Mouse (Mus musculus): Measurements from ENCODE around the gene Fkbp4.
"Not testable (repeated sequence)": the region's sequence is repeated elsewhere in the genome, so short reads cannot be mapped to it uniquely, and the experiment has no call there.

Fkbp4 gene

DNA sequence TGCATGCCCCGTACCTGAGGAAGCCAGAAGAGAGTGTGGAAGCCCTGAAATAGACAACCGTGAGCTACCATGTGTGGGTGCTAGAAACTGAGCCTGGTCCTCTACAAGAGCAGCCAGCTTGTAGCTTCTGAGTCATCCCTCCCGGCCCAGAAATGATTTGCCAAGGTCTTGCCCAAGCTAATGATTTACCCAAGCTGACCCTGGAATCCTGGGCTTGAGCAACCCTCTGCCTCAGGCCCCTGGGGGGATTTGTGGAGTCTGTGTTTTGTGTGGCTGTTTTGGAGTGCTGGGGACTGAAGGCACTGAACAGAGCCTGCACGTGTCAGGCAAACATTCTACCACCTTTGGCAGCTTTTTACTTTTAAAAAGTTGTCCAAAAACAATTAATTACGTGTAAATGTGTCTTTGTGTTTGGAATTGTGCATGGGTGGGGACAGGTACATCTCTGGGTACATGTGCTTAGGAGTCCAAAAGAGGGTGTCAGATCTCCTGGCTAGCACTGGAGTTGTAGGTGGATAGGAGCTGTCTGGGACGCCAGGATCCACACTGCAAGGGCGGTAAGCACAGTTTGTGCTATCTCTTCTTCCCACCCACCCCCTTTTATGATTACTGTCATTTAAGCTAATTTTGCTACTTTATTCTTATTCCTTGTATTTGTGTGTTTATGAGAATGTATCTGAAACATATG lies 40.8 kb downstream of the Fkbp4 start:
- no peak for DNase-seq (ENCODE audit: low spot score in 2 of 2)

DNA sequence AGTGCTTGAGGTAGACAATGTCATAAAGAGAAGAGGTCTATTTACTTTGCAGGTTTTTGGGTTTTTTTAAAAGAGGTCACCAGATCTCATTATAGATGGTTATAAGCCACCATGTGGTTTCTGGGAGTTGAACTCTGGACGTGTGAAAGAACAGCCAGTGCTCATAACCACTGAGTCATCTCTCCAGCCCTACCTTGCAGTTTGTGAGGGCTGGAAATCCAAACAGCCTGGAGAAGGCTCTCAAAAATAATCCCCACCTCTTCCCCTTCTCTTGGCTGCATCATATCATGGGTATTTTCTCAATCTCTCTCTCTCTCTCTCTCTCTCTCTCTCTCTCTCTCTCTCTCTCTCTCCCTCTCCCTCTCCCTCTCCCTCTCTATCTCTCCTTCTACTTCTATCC lies 47.8 kb downstream of the Fkbp4 start:
- no peak for DNase-seq (ENCODE audit: low spot score in 2 of 2)

DNA sequence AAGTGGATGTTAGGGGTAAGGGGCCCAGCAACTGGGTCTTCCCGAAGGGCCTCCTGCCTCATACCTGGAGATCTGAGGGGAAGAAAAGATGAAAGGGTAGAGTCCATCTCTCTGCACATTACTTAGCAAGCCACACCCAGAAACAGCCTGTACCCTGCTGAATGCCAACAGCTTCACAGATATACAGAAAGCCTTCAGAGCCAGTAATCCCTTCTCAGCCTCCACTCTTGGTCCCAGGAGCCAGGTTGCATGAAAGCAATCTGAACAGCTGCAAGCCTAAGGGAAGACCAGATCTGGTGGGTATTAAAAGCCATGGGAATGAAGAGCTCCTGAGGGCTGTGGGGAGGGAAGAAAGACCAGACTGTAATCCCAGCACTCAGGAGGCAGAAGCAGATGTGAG lies 49.3 kb downstream of the Fkbp4 start:
- no peak for DNase-seq (ENCODE audit: low spot score in 2 of 2)

DNA sequence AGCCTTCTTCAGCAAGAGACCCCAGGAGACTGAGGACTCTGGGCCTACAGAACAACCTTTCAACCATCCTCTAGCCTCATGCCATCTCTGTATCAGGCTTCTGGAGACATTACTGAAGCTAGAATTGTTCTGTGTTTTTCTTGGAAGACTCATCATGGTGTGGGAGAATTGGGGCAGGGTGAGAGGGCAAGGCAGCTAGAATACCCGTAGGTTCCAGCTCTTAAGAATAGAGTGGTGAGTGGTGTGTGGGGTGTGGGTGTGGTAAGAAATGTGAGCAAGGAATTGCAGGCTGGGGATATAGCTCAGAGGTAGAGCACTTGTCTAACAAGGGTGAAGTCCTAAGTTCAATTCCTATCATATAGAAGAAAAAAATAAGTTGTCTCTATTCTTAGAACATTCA lies 53.5 kb downstream of the Fkbp4 start:
- DNase-seq (ENCODE audit: low spot score in 2 of 2), result no peak

DNA sequence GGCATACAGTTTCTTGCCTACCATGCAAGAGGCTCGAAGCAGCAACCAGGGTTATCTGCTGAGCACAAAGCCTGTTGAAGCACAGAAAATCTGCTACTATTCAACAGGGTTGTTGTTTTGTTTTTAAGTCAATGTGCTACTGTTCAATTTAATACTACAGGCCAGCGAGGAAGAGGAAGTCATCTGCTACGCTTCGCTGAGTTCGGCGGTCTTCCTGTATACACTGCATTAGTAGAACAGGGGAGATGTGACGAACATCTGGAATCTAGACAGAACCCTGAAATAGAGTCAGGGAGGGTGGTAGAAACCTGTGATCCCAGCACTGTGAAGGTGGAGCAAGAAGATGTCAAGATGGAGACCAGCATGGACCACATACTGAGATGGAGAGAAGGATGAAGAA lies 54.7 kb downstream of the Fkbp4 start:
- DNase-seq (ENCODE audit: low spot score in 2 of 2), result no peak

DNA sequence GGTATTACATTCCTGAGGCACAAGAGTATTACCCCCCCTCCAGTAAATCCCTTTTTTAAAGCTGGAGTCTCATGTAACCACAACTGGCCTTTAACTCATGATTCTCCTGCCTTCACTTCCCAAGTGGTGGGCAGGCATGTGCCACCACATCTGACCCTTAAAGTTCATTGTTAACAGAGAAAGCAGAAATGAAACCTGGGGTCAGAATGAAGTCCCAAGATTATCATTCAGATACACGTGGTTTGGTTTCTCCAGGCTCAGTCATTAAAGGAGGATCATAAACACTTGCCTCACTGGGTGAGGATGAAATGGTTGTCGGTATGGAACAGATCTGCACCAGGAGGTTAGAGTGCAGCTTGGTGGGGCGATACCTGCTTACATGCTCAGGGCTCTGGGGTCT lies 57.2 kb downstream of the Fkbp4 start:
- DNase-seq (ENCODE audit: low spot score in 2 of 2), result no peak

DNA sequence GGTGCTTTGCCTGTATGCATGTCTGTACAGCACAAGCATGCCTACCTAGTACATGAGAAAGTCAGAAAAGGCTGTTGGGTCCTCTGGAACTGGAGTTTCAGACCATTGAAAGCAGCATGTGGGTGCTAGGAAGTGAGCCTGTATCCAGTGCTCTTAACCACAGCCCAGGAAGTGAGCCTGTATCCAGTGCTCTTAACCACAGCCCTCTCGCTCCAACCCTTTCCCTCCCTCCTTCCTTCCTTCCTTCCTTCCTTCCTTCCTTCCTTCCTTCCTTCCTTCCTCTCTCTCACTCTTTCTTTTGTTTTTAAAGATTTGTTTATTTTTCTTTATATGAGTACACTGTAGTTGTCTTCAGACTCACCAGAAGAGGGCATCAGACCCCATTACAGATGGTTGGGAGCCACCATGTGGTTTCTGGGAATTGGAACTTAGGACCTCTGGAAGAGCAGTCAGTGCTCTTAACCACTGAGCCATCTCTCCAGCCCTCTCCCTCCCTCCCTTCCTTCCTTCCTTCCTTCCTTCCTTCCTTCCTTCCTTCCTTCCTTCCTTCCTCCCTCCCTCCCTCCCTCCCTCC lies 57.8 kb downstream of the Fkbp4 start:
- not testable (repeated sequence) for DNase-seq (ENCODE audit: low spot score in 2 of 2)
